Mouse (Mus musculus) testis, postnatal 14 days (tissue): ENCODE measurements at regions not wholly inside any gene's neighbourhood (a gene's known extent, or its start where the extent isn't known, plus 50 kb on each side); places are given as distances from the start of the nearest gene placed in this dataset.
"Not testable (repeated sequence)": the region's sequence is repeated elsewhere in the genome, so short reads cannot be mapped to it uniquely, and the experiment has no call there.

Experiments used
- DNase-seq: peaks from one replicate; pipeline ENCODE4 v3.0.0; 2021; ENCODE audit warnings: low spot score

GRCm38 (mm10) chr1:23316288-23316687, 81.3 kb downstream of the Ogfrl1 start:
- DNase-seq: not testable (repeated sequence)

DNA sequence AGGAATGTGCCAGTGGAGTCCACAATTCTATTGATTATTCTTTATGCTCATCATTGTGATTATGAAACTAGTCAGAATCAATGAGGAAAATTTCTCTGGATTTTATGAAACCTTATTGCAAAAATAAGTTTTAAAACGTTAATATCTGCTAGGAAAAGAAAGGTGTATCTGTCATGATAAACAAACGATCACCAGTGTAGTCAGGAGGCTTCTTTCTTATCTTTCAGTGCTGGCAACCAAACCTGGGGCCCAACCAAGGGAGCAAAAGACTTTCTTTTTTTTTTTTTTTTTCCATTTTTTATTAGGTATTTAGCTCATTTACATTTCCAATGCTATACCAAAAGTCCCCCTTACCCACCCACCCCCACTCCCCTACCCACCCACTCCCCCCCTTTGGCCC, 82.7 kb downstream of the Ogfrl1 start:
- not testable (repeated sequence) for DNase-seq

DNA sequence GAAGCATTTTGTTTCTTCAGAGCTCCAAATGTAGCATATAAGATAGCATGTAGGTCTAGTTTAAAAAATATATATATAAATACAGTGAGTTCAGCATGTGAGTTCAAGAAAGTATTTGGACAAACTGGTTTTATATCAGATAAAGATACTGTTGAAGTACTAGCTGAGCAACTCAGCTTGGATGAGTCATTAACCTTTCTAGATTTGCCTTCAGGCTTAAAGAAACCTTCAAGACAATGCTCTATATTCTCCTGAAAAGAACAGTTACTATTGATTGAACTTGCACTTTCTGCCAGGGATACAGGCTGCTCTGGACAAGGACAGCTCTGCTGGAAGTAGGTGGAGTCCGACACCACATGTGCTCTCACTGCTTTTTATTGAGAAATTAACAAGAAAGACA, 104.9 kb downstream of the Ogfrl1 start:
- DNase-seq: no peak

- peak; percentile 22 for DNase-seq
Measured at GRCm38 (mm10) chr1:23286741-23287140, 110.8 kb downstream of the Ogfrl1 start.

- DNase-seq: no peak
Measured at GRCm38 (mm10) chr1:23282870-23283219, 114.7 kb downstream of the Ogfrl1 start.

DNA sequence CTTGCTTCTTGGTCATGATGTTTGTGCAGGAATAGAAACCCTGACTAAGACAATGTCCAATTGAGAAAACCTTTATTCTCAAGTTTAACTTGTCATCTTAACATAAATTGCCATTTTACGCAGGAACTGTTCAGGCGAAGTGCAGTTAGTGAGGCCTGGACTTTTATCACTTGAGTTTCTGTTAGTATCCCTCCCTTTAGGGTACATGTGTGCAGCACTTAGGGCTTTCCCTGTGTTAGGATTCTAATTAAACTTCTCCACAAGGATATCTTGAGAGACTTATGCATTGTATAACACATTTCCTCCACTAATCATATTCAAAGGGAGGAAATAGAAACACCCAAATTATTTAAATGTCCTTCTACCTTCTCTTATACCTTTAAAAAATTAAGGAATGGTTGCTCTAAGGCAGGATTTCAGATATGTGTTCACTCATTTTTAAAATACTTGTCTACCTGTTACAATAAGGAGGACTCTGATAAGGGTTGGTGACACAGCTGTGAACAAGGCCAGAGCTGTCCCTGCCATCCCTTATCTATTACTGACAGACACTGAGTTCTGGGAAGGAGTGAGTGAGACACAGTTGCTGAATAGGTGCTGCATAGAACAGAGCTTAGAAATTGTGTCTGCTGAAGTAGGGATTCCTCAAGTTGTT, 115.2 kb downstream of the Ogfrl1 start:
- no peak for DNase-seq

DNA sequence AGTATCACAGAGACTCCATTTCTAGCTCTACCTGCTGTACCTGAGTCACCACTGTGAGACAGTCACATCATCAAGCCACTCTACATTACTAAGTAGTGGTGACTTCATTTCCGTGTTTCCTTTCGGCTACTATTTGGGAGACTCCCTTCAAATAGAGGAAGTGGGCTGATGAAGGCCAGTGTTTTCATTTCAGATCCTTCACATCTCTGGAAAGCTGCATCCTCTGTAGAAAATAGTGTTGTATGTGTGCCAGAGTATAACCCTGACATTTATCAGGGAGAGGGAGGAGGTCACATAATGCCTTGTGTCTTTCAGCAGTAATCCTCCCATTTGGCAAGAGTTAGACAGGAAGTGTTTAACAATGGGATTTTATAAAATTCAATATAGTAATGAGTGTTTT, 117.7 kb downstream of the Ogfrl1 start:
- no peak for DNase-seq

GRCm38 (mm10) chr1:23272077-23272476, 125.5 kb downstream of the Ogfrl1 start:
- DNase-seq: no peak

GRCm38 (mm10) chr1:23270910-23271822, 126.4 kb downstream of the Ogfrl1 start:
- no peak for DNase-seq

DNA sequence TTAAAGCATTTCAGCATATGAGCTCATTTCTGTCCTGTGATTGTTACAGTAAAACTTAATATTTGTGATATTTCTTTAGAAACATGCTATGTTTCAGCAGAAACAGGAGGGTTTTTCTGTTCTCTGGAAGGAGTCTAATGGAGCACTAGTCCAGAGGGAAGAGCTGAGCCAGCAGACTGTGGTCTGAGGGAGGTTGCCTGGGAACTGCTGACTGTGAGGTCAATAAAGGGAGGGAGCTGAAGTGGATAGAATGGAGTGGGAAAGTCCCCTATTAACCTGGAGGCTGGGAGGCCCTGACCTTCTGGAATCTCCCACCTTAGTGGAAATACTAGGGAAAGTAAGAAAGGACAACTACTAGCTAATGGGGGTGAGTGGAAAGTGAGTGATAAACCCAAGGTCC, 129.5 kb downstream of the Ogfrl1 start:
- no peak for DNase-seq

- DNase-seq: no peak
Measured at GRCm38 (mm10) chr1:23265556-23266232, 131.9 kb downstream of the Ogfrl1 start.

DNA sequence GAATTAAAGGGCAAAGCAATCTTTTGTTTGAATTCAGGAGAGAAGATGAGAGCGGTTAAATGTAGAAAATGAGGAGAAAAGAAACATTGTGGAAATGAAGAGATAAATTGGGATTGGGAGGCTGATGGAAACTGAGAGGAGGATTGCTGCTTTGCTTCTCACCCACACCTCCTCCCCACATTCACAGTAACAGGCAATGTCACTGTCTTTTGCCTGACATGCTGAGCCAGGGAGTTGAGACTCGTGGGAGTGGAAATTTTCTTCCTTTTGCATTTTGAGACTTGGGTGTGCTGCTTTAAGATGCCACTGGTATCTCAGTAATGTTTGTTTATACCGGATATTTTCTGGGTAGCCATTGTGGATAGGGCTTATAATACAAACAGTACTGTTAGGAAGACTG, 133.3 kb downstream of the Ogfrl1 start:
- peak; percentile 65 for DNase-seq

DNA sequence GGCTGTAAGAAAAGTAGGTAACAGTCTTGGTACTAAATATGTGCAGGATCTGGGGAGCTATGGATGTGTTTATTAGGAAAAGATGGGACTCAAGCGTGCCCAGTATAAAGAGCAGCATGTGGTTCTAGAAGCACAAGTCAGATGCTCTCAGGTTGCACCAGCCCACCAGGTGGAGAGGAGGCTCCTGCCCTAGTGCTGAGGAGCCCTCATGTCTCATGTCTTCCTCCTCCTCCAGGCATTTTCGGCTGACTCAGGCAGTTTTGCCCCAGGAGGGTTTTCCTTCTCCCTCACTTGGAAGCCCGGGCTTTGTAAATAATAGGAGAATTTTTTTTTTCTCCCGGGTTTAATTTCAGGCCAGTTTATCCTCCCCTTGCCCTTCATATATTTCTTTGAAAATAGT, 133.8 kb downstream of the Ogfrl1 start:
- DNase-seq: peak; percentile 11

DNA sequence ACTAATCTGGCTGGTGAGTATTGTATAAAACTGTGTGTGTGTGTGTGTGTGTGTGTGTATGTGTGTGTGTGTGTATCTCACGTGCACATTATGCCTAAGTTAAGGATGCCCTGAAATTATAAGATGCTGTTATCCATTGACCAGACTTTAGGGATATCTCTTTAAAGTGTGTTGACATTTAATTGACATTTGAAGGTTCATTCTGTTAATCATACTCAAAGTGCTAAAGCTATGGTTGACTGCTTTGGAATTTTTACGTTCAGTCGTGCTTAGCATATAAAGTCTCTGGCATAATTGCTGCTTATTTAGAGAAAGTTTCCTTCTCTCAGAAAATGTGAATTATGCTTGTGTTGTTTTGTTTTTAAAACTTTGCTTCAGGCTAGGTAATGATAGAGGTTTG, 135.9 kb downstream of the Ogfrl1 start:
- DNase-seq: no peak

DNA sequence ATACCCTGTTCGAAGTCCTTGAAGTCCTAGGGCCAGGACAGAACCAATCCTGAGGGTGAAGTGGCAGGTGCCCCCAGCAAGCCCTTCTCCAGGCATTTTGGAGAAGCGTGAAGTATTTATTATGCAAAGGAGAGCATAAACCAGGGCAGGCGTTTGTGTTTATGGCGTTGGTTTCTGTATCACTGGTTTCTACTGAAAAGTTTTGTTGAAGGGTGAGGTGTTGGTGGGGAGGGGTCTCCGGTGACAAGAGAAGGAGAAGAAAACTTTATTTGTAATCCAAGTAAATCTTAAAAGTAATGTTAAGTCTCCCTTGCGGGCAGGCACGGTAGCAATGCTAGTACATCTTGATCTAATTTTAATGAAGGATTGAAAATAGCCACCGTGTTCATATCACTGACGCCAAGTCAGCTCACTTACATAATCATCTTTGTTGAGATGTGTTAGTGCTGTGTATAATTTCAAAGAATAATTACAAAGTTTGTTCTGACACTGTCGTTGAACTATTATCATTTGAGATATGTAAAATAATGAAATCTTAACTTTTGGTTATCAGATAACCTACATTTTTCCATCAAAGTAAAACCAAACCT, 140.2 kb downstream of the Ogfrl1 start:
- DNase-seq: no peak

DNA sequence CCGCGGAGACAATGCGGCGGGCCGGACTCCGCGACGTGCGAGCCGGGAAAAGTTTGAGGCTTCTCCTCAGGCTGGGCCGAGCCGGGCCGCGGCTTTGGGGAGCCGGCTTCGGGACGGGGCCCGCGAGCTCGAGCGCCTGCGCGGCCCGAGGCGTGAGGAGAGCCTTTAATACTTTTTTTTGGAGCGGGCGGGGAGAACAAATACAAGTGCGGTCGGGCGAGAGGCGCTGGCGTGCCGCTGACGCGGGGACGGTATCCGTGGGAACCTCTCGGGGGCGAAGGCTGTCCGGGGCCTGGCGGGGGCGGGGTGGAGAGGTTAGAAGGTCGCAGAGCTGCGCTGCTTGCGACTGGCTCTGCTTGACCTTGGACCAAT, 141.0 kb downstream of the Ogfrl1 start:
- DNase-seq: peak; percentile 85

DNA sequence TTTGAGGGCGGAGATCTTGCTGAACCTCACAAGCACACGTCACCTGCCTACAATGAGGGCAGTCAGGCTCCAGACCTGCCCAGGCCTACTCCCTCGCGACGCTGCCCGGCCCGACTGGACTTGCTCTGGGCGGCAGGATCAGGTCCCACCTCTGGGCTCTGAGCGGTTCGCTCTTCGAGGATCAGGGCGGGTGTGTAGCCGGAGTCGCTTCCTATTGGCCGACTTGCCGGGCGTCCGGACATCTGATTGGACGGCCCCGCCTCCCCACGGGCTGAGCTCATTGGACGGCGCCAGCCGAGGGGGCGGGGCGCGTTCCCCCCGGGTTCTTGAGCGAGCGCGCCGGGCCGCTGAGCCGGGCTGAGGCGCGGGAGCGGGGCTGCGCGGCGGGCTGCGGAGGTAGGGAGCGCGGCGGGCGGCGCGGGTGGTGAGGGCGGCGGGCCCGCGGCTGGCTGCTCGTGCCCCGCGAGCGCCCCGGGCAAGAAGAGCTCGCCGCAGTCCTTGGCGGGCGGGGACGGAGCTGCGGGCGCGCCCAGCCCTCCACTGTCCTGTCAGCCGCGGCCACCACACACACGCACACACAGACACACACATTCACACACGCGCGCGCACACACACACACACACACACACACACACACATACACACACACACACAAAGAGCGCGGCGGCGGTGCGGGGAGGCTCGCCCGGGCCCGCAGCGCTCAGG, 141.5 kb downstream of the Ogfrl1 start:
- peak; percentile 96 for DNase-seq

DNA sequence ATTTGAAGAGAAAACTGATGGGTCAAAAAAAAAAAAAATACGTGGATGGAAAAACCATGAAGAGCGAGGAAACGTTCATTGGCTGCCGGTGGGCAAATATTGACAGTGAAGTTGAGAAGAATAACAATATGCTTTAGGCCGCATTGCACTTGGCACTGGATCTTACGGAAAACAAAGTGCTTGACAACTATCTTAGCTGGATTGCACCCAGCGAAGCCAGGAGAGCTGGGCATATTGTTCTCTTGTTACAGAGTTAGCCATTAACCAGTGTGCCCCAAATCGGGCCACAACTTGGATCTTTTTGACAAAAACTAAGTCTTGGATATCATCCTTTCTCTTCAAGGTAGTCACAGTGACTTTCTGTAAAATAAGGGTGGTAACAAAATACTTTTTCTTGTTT, 143.3 kb downstream of the Ogfrl1 start:
- no peak for DNase-seq

- DNase-seq: no peak
Measured at GRCm38 (mm10) chr1:23231522-23231921, 129.5 kb upstream of the 4933415F23Rik start.

DNA sequence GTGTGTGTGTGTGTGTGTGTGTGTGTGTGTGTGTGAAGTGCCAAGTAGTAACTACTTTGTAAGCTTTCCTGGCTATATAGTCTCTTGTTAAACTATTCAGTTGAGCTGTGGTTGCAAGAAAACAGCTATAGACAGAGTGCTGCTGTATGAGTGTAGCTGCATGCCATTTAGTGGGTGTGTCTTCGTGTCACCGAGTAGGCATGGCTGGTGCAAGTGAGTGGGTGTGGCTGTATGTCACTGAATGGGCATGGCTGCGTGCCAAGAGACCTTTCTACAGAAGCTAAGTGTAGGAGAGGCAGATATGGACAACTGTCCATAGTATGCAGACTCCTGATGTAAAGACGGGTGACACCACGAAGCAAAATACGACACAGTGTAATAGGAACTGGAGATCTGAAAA, 126.4 kb upstream of the 4933415F23Rik start:
- DNase-seq: no peak

- DNase-seq: no peak
Measured at GRCm38 (mm10) chr1:23214462-23215158, 112.6 kb upstream of the 4933415F23Rik start.
